Mouse (Mus musculus) brain, embryonic 14.5 days (tissue): ENCODE measurements around the gene Baz2a.
"Not testable (repeated sequence)": the region's sequence is repeated elsewhere in the genome, so short reads cannot be mapped to it uniquely, and the experiment has no call there.

Source experiments
- CTCF ChIP-seq: fragments of 200-500 bp; IDR thresholded peaks from 2 replicates; pipeline ENCODE4 v1.5.1; 2012; ENCODE audit warnings: inconsistent platforms, mild to moderate bottlenecking, moderate library complexity, borderline replicate concordance; ENCODE audit not compliant: insufficient read depth, insufficient read length; ENCODE audit errors: extremely low read depth
- POLR2A ChIP-seq: fragments of 200-500 bp; IDR thresholded peaks from 2 replicates; pipeline ENCODE4 v1.6.1; 2012; ENCODE audit warnings: mild to moderate bottlenecking, inconsistent platforms, borderline replicate concordance; ENCODE audit not compliant: poor library complexity, insufficient read depth, insufficient read length, severe bottlenecking; ENCODE audit errors: extremely low read depth

DNA sequence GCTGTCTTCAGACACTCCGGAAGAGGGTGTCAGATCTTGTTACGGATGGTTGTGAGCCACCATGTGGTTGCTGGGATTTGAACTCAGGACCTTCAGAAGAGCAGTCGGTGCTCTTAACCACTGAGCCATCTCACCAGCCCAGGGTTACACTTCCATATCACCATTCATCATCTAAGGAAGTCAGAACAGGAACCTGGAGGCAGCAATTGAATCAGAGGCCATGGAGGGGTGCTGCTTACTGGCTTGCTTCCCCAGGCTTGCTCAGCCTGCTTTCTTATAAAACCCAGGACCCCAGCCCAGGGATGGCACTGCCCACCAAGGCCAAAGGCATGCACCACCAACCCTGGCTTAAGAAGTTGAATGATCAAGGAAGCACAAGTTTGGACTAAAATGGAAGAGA, 74.3 kb downstream of the Baz2a start:
- not testable (repeated sequence) for TF ChIP-seq POLR2A, CTCF
